Mouse (Mus musculus): ENCODE data around the gene Dok1. TPM values are rescaled to one million over a fixed set of nuclear protein-coding genes. Genes with fewer than 3 reads are reported as not detected.

Dok1 gene
- 2.8 and 3.6 TPM in 2 replicates for polyA plus RNA-seq (2015; fragmentation: Nextera tagmentation; extraction: Ambion mirVana)

DNA sequence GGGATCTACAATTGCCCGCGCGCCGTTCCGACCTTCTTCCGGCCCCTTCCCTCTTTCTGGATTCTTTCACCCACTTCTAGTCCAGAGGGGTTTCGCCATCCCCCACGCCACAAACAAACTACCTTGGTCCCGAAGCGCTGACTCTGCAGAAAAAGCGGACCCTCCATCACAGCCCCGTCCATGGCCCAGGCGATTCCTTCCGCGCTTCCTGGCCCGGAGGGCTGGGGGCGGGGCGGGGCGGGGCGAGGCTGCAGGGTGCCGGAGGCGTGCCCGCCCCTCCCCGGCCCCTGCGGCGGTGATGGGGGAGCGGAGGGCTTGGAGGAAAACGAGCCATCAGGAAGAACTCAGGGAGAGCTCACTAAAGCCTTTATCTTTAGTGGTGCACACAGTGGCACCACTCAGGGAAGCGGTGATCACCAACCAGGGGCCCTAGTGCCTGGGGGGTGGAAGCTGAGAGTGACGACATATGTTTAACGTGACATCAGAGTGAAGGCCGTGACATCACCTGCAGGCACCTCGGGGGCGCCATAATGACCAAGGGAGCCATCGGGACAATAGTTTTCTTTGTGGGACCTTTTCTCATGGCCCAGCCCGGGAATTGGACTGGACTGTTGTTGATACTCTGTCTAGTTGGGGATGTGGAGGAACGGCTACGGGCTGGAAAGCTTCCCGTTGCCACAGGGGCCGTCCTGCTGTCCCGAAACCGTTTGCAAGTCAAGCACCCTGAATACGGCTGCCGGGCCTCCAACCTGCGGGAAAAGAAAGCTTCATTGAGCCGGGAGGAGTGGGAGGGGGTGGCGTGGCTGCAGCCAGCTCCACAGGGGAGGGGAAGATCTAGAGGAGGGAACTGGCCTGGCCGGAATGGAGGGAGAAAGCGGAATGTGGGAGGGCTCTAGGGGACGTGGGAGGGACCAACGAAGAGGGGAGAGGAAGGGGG lies at the start of gene Dok1, which contains the start of gene Loxl3:
TSS of gene Dok1 (minus strand) at position 223 of the 937 bp plus-strand sequence.
TSS of gene Loxl3 (plus strand) at position 925 of the 937 bp plus-strand sequence.
- Histone ChIP-seq H3K9ac (peak within 1 kb of the TSS; percentile 63), H3K4me2 (peak within 1 kb of the TSS; percentile 76), H3K27me3 (peaks cover 70% of the 10 kb centered on the region), H3K27ac (peak within 1 kb of the TSS; percentile 53), H3K4me1 (replicated peaks) (peaks cover 34% of the 10 kb centered on the region), H3K36me3 (no peaks in the 10 kb centered on the region), H3K9me3 (no peaks in the 10 kb centered on the region), H3K4me3 (peak within 1 kb of the TSS; percentile 48)
- WGBS, result under 1% methylated on average over 51 of the region's 51 CpGs
- ATAC-seq (ENCODE audit: low FRiP score), result peak; percentile 67

DNA sequence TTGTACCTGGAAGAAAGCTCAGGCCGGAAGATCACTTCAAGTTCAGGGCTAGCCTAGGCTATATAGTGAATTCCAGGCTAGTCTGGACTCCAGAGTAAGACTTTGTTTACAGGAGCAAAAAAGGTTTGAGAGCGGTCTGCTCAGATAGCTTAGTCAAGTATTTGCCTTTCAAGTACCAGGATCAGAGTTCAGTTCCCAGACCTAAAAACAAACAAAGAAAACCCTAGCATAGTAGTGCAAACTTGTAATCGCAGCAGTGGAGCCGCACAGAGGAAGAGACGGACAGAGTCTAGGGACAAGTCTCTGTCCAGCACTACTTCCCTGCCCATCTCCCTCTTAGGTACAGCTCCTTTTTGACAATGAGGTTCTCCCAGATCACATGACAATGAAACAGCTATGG lies 46.9 kb upstream of the Dok1 start:
- no peak overlapping the region for H3K9ac ChIP-seq
- no peak for ATAC-seq (ENCODE audit: low FRiP score)
- H3K27ac ChIP-seq, result no peak overlapping the region
- 0 out of 2 replicates have a peak overlapping the region, but pooled peaks have one; percentile 81 for H3K4me2 ChIP-seq
- no peak overlapping the region for H3K4me3 ChIP-seq
- H3K4me1 ChIP-seq (replicated peaks), result peaks cover 25% of the 10 kb centered on the region
- peaks cover 23% of the 10 kb centered on the region for H3K36me3 ChIP-seq
- WGBS, result 93% methylated on average over 5 of the region's 5 CpGs
- peaks cover 56% of the 10 kb centered on the region for H3K27me3 ChIP-seq
- H3K9me3 ChIP-seq, result no peaks in the 10 kb centered on the region

DNA sequence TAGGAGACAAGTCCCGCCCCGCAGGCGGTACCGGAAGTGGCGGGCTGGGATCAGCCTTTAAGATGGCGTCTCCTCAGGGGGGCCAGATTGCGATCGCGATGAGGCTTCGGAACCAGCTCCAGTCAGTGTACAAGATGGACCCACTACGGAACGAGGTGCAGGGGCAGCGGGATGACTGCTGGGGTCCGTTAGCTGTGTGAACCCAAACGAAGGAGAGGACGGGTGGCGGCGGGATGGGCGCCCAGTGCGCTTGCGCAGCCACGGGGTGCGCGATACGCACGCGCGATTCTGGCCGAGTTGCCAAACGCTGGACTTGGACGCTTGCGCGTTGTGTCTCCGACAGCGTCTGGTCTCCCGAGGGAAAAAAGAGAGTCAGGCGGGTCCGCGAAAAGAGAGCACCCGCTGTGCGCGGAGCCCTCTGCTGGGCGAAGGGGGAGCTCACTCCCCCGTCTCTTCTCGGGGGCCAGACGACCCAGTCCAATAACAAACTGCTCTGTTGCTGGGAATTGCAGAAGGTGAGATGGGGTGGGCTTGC lies 45.1 kb upstream of the Dok1 start:
- Histone ChIP-seq H3K27me3 (peaks cover 56% of the 10 kb centered on the region), H3K4me2 (peak overlapping the region; percentile 94), H3K27ac (peak overlapping the region; percentile 94), H3K4me3 (peak overlapping the region; percentile 77), H3K9ac (peak overlapping the region; percentile 88), H3K9me3 (no peaks in the 10 kb centered on the region), H3K4me1 (replicated peaks) (peaks cover 25% of the 10 kb centered on the region), H3K36me3 (peaks cover 23% of the 10 kb centered on the region)
- under 1% methylated on average over 46 of the region's 46 CpGs for WGBS
- ATAC-seq (ENCODE audit: low FRiP score), result peak; percentile 95

DNA sequence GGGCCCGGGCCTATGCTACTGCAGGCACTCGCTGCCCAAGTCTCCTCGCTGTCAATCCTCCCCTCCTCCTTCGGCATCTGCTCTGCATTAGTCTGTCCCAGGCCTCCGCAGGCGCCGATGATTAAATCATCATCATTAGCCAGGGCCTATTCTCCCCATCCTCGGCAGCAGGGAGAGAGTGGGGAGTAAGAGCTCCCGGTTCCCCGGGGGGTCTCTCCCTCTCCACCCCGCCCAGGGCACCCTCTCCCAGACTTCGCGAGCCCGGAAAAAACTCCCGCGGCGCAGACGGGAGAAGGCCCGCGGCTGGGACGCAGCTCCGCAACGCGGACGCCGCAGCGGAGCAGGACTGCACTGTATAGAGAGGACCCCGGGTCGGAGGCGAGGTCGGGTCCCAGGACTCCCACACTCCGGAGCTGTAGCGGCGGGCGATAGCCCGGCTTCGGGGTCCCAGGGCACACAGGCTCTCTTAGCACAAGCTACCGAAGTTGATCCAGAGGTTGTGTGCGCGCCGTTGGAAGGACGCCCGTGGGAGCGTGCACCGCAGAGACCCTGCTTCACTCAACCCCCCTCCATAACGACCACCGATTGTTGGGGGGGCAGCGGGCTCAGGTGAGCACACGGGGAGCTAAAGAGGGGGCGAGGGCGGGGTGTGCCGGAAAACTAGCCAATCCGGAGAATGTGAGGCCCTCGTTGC lies 44.5 kb upstream of the Dok1 start, which contains the start of gene Pcgf1:
TSS of gene Pcgf1 (plus strand) at position 240 of the 694 bp plus-strand sequence.
- H3K36me3 ChIP-seq, result peaks cover 23% of the 10 kb centered on the region
- H3K4me1 ChIP-seq (replicated peaks), result peaks cover 25% of the 10 kb centered on the region
- peak within 1 kb of the TSS; percentile 77 for H3K4me3 ChIP-seq
- H3K27me3 ChIP-seq, result peaks cover 56% of the 10 kb centered on the region
- peak within 1 kb of the TSS; percentile 94 for H3K4me2 ChIP-seq
- no peaks in the 10 kb centered on the region for H3K9me3 ChIP-seq
- under 1% methylated on average over 54 of the region's 54 CpGs for WGBS
- peak within 1 kb of the TSS; percentile 88 for H3K9ac ChIP-seq
- H3K27ac ChIP-seq, result peak within 1 kb of the TSS; percentile 94
- peak; percentile 84 for ATAC-seq (ENCODE audit: low FRiP score)

DNA sequence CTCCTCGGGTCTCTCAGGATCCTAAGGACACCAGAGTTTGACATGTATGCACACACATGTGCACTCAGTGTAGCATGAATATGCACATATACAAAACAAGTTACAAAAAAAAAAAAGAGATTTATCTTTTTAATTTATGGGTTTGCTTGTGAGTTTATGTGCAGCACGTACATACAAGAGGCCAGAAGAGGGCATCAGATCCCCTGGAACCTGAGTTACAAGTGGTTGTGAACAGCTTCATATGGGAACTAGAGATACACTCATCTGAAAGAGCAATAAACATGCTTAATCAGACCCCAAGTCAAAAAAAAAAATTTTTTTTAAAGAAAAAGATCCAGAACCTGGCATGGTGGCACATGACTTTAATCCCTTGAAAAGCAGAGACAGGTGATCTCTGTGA lies 41.7 kb upstream of the Dok1 start:
- Histone ChIP-seq H3K27me3 (peaks cover 72% of the 10 kb centered on the region), H3K4me1 (replicated peaks) (peaks cover 33% of the 10 kb centered on the region), H3K9me3 (no peaks in the 10 kb centered on the region), H3K36me3 (no peaks in the 10 kb centered on the region), H3K27ac (no peak overlapping the region), H3K9ac (no peak overlapping the region), H3K4me3 (no peak overlapping the region), H3K4me2 (no peak overlapping the region)
- no peak for ATAC-seq (ENCODE audit: low FRiP score)
- WGBS, result 25% methylated on average over 2 of the region's 2 CpGs

DNA sequence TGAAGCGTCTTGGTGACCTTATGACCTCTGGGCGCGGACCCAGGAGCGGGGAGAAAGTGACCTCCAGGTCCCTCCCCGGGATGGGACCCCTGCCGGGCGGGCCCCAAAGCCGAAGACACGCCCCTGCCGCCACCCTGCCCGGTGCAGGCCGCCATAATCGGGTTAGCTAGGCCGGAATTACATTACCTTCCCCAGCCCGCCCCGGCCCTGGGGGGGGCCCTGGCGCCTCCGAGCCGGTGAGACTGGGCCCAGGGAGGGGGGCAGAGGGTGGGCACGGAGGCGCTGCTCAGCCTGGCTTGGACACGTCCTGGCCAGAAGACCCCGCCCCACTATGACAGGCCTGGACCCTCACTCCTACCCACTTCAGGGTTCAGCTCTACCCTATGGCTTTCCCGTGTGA lies 37.9 kb upstream of the Dok1 start:
- no peak for ATAC-seq (ENCODE audit: low FRiP score)
- 0% methylated on average over 24 of the region's 24 CpGs for WGBS

DNA sequence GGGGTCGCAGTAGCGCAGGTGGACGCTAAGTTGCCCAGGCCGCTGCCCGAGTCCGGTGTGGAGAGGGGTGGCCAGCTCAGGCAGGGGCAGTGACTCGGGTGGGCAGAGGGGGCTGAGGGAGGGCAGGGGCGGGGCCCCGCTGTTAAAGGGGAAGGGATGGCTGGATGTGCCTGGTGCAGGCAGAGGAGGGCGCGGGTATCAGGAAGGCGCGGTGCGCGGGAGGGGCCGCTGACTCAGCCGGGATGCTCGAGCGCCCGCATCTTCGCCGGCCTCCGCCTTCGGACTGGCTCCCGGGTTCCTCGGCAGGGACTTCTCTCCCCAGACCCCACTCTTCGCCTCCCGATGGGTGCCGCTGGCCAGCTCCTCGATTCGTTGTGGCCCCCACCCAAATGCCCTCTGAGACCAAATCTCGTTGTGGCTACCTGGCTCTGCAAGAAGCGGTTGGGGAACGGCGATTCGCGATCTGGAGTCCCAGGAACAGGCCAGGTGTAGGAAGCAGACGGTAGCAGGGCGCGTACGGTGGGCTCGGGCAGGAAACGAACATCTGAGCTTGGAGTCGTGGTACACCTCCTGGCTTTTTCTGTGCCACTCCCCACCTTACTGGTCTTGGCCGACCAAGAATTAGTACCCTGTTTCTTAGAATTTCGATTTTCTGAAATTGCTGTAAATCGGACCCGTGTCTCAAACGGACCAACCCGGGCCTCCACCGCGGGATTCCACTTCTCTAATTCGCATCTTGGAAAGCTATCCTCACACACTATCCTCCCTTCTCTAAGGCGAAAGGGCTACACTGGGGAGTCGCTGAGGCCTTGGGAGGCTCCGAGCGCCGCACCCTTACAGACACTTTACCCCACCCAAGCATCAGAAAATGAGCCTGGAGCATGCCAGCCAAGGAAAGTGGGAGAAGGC lies 37.3 kb upstream of the Dok1 start:
- Histone ChIP-seq H3K4me3 (peak overlapping the region; percentile 21), H3K9ac (no peak overlapping the region), H3K36me3 (no peaks in the 10 kb centered on the region), H3K4me2 (peak overlapping the region; percentile 11; the same call in 1 of the 2 replicates), H3K4me1 (replicated peaks) (peaks cover 28% of the 10 kb centered on the region), H3K9me3 (no peaks in the 10 kb centered on the region), H3K27ac (no peak overlapping the region), H3K27me3 (peaks cover 99% of the 10 kb centered on the region)
- under 1% methylated on average over 56 of the region's 58 CpGs for WGBS
- no peak; the same call in 1 of the 2 replicates for ATAC-seq (ENCODE audit: low FRiP score)

More for the DNA sequence above, 37.9 kb upstream of the Dok1 start:
- Histone ChIP-seq H3K27ac (no peak overlapping the region), H3K9me3 (no peaks in the 10 kb centered on the region), H3K4me3 (0 out of 2 replicates have a peak overlapping the region, but pooled peaks have one; percentile 4), H3K36me3 (no peaks in the 10 kb centered on the region), H3K4me1 (replicated peaks) (peaks cover 28% of the 10 kb centered on the region), H3K4me2 (no peak overlapping the region), H3K9ac (no peak overlapping the region), H3K27me3 (peaks cover 99% of the 10 kb centered on the region)

DNA sequence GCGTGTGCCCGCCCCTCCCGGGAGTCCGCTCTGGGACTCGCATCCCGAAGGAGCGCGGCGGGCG lies 36.8 kb upstream of the Dok1 start, which contains the start of gene Tlx2:
TSS of gene Tlx2 (minus strand) at position 47 of the 64 bp plus-strand sequence.
- ATAC-seq (ENCODE audit: low FRiP score), result no peak
- peaks cover 28% of the 10 kb centered on the region for H3K4me1 ChIP-seq (replicated peaks)
- H3K4me2 ChIP-seq, result peak within 1 kb of the TSS; percentile 11; the same call in 1 of the 2 replicates
- 0% methylated on average over 9 of the region's 10 CpGs for WGBS
- no peaks in the 10 kb centered on the region for H3K36me3 ChIP-seq
- no peak within 1 kb of the TSS for H3K9ac ChIP-seq
- H3K27ac ChIP-seq, result no peak within 1 kb of the TSS
- H3K4me3 ChIP-seq, result peak within 1 kb of the TSS; percentile 23
- H3K9me3 ChIP-seq, result no peaks in the 10 kb centered on the region
- peaks cover 99% of the 10 kb centered on the region for H3K27me3 ChIP-seq

DNA sequence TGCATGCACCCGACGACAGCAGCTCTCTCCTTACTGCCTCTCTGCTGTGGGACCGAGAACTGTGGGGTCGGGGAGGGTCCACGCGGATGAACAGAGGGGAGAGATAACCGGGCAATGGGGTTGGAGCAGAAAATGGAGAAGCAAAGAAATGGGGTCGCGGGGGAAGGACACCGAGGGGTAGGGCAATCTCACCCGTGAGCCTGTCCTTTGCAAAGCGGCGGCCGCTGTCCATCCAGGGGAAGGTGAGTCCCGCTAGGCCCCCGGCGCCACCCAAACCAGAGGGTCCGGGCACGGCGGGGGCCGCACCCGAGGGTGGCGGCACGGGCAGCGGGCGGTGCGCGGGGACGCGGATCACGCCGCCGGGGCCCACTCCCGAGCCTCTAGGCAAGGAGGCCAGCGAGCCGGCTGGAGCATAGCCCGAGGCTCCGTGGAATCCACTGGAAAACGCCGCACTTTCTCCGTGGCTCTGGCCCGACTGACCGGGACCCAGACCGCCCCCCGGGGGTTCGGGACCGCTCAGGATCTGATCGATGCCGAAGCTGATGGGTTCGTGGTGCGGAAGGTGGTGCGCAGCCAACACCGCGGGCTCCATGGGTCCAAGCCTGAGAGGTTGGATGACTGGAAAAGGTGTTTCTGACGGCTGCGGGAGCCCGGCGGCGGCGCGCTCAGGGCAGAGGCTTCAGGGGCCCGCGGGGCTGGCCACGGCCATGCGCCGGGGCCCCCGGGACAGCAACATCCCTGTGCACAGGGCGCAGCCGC lies 36.4 kb upstream of the Dok1 start:
- Histone ChIP-seq H3K27me3 (peaks cover 99% of the 10 kb centered on the region), H3K9me3 (no peaks in the 10 kb centered on the region), H3K4me2 (peak overlapping the region; percentile 11; the same call in 1 of the 2 replicates), H3K4me1 (replicated peaks) (peaks cover 28% of the 10 kb centered on the region), H3K27ac (no peak overlapping the region), H3K4me3 (peak overlapping the region; percentile 21), H3K9ac (no peak overlapping the region), H3K36me3 (no peaks in the 10 kb centered on the region)
- WGBS, result 2% methylated on average over 66 of the region's 69 CpGs
- no peak for ATAC-seq (ENCODE audit: low FRiP score)

DNA sequence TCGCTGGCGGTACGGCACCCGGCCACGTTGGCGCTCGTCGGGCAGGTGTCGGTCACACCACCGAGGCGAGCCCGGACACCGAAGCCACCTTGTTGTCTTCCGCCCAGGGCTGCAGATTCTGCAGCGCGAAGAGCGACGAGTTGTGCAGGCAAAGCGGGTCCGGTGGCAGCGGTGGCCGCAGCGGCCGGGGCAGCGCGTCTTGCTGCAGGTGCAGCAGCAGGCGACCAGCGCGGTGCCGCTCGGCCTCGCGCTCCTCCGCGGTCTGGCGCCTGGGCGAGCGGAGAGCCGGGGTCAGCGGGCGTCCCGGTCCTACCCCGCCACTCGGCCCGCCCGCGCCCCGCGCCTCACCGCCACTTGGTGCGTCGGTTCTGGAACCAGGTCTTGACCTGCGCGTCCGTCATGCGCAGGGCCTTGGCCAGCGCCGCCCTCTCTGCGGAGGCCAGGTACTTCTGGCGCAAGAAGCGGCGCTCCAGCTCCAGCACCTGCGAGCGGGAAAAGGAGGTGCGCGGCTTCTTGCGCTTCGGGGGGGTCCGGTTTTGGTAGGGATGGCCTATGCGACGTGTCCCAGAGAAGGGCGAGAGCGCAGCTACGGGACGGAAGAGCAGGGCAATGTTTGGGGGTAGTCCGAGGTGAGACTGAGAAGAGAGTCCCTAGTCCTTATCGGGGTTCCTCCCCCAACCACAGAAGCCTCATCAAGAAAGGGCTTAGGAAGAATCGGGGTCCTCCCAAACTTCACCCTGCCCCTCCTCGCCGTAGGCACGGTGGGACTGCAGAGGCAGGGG lies 35.6 kb upstream of the Dok1 start:
- no peaks in the 10 kb centered on the region for H3K9me3 ChIP-seq
- H3K9ac ChIP-seq, result 0 out of 2 replicates have a peak overlapping the region, but pooled peaks have one; percentile 9
- H3K27me3 ChIP-seq, result peaks cover 99% of the 10 kb centered on the region
- no peak for ATAC-seq (ENCODE audit: low FRiP score)
- no peak overlapping the region for H3K27ac ChIP-seq
- peaks cover 28% of the 10 kb centered on the region for H3K4me1 ChIP-seq (replicated peaks)
- peak overlapping the region; percentile 23 for H3K4me3 ChIP-seq
- 1% methylated on average over 71 of the region's 81 CpGs for WGBS
- no peaks in the 10 kb centered on the region for H3K36me3 ChIP-seq
- H3K4me2 ChIP-seq, result peak overlapping the region; percentile 36; the same call in 1 of the 2 replicates

Measured in hindbrain, embryonic 13.5 days (tissue).